24 mouse cellular contexts compared by ENCODE assay signal in genomic region chr9:88005945-88006700, GRCm38 (mm10).
"Had no signal": no experiment of that assay in that cellular context is flagged by ENCODE, and none has a peak within 500 bp of the region (broad histone marks: within the 10 kb centered on the region; RNA-seq: fewer than 3 reads in every experiment).

No protein-coding gene starts in this region.

- H3K9me3 ChIP-seq: limb, embryonic 10.5 days; limb, embryonic 13.5 days; liver, embryonic 12.5 days; liver, embryonic 15.5 days; lung, embryonic 15.5 days; neural tube, embryonic 13.5 days had no signal

- H3K36me3 ChIP-seq: limb, embryonic 10.5 days; limb, embryonic 13.5 days; liver, embryonic 12.5 days; liver, embryonic 15.5 days; lung, embryonic 15.5 days; neural tube, embryonic 13.5 days had no signal

- ATAC-seq: liver, embryonic 12.5 days; midbrain, embryonic 16.5 days had no signal

- H3K27me3 ChIP-seq: limb, embryonic 13.5 days; liver, embryonic 12.5 days; liver, embryonic 15.5 days; lung, embryonic 15.5 days; neural tube, embryonic 13.5 days had no signal

- H3K9ac ChIP-seq: limb, embryonic 13.5 days; liver, embryonic 12.5 days; liver, embryonic 15.5 days; lung, embryonic 15.5 days; neural tube, embryonic 13.5 days had no signal

- DNase-seq: kidney, postnatal 25 days; layer of hippocampus, adult 9-11 months; liver; lung, adult 18-20 months; lung, postnatal 10 days; lung, postnatal 4 days; right cerebral cortex, adult 18-20 months; right cerebral cortex, postnatal 14 days; right cerebral cortex, postnatal 4 days; thymus, adult 2 months; thymus, postnatal 14 days; thymus, postnatal 4 days had no signal

- H3K4me3 ChIP-seq: layer of hippocampus, adult 2 months; limb, embryonic 10.5 days; limb, embryonic 13.5 days; liver, embryonic 12.5 days; liver, embryonic 15.5 days; lung, embryonic 15.5 days; myocyte; neural tube, embryonic 13.5 days had no signal

- H3K4me1 ChIP-seq: limb, embryonic 10.5 days; limb, embryonic 13.5 days; liver, embryonic 12.5 days; liver, embryonic 15.5 days; lung, embryonic 15.5 days; neural tube, embryonic 13.5 days had no signal

- H3K27ac ChIP-seq: kidney, postnatal 0 days; layer of hippocampus, adult 2 months; limb, embryonic 10.5 days; limb, embryonic 13.5 days; liver, embryonic 12.5 days; liver, embryonic 15.5 days; lung, embryonic 15.5 days; neural tube, embryonic 13.5 days; stomach, postnatal 0 days had no signal

- H3K4me2 ChIP-seq: limb, embryonic 13.5 days; liver, embryonic 12.5 days; liver, embryonic 15.5 days; lung, embryonic 15.5 days; midbrain, embryonic 11.5 days; neural tube, embryonic 13.5 days had no signal
